Comparison of ENCODE assay signal across 18 mouse cellular contexts in the genomic region with DNA sequence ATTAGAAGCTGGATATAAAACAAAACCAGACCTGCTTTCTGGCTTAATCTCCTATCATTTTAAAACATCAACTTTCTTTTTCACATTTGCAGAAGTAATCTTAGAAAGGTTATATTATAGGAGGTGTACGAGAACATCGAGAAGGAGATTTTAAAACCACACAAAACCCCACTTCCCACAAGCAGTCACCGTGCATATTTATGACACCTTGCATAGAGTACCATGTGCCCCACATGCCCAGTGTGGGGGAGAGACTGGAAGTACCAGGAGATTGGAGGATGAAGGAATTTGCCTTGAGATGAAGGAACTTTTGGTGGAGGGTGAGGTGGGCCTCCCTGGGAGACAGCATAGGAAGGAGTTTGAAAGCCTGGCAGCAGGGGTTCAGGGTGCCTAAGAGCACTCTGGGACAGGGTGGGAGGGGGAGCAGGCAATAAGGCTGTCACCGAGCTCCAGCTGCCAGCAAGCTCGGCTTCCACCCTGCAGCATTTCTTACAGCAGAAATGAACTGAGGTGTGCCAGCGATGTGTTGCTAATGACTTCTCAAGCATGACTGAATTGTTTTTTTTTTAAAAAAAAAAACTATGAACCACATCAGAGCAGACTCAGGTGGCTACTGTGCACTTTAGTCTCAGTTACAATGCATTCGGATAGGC.
DNase-seq lines count a peak whose midpoint lies in the region; ATAC-seq and TF ChIP-seq lines count a peak whose summit lies in the region.
"Had no signal": no experiment of that assay in that cellular context is flagged by ENCODE, and none has a peak within 500 bp of the region (broad histone marks: within the 10 kb centered on the region; RNA-seq: fewer than 3 reads in every experiment).

No protein-coding gene starts in this region.

- DNase-seq in embryonic facial prominence, embryonic 14.5 days (ENCODE audit: low spot score), result peak; percentile 14
- no peak for DNase-seq in embryonic facial prominence, embryonic 10.5 days (ENCODE audit: low spot score)
- peak; percentile 63 for DNase-seq in kidney, postnatal 0 days (ENCODE audit: low spot score)
- no peak for DNase-seq in layer of hippocampus, adult 9-11 months
- DNase-seq in adipocyte (ENCODE audit: low spot score), result no peak
- DNase-seq in urinary bladder, postnatal 10 days (ENCODE audit: low spot score), result no peak
- DNase-seq: adrenal gland, adult 8-10 months; cerebellum, adult 18-20 months; cerebellum, postnatal 36 days; gastrocnemius, postnatal 14 days; heart, postnatal 10 days; lung, embryonic 14.5 days; right cerebral cortex, postnatal 25 days had no signal

- no peak overlapping the region for H3K4me2 ChIP-seq in embryonic facial prominence, embryonic 14.5 days (ENCODE audit: low read depth, low read length)
- no peak overlapping the region for H3K4me2 ChIP-seq in neural tube, embryonic 13.5 days
- H3K4me2 ChIP-seq in neural tube, embryonic 15.5 days, result no peak overlapping the region
- H3K4me2 ChIP-seq in kidney, postnatal 0 days (ENCODE audit: low read length), result no peak overlapping the region
- H3K4me2 ChIP-seq: lung, embryonic 14.5 days had no signal

- no peak for TF ChIP-seq CTCF in kidney, postnatal 0 days (IDR thresholded peaks at IDR 0.05; ENCODE audit: low read depth)

- H3K27me3 ChIP-seq in embryonic facial prominence, embryonic 14.5 days (replicated peaks; ENCODE audit: control insufficient read depth, insufficient read depth, low read length), result no peaks in the 10 kb centered on the region
- H3K27me3 ChIP-seq in embryonic facial prominence, embryonic 10.5 days (replicated peaks; ENCODE audit: low read depth, poor library complexity, severe bottlenecking), result no peaks in the 10 kb centered on the region
- H3K27me3 ChIP-seq in neural tube, embryonic 13.5 days, result no peaks in the 10 kb centered on the region
- no peaks in the 10 kb centered on the region for H3K27me3 ChIP-seq in neural tube, embryonic 15.5 days (replicated peaks)
- H3K27me3 ChIP-seq in kidney, postnatal 0 days (ENCODE audit: insufficient read depth, low read length), result no peaks in the 10 kb centered on the region

- H3K4me1 ChIP-seq in embryonic facial prominence, embryonic 14.5 days (ENCODE audit: control insufficient read depth, insufficient read depth, low read length), result no peaks in the 10 kb centered on the region
- no peaks in the 10 kb centered on the region for H3K4me1 ChIP-seq in embryonic facial prominence, embryonic 10.5 days
- H3K4me1 ChIP-seq in neural tube, embryonic 13.5 days (replicated peaks), result peaks cover 19% of the 10 kb centered on the region
- peaks cover 10% of the 10 kb centered on the region; the same call in 1 of the 2 replicates for H3K4me1 ChIP-seq in neural tube, embryonic 15.5 days
- H3K4me1 ChIP-seq in kidney, postnatal 0 days (replicated peaks; ENCODE audit: insufficient read depth, low read length), result no peaks in the 10 kb centered on the region
- H3K4me1 ChIP-seq: heart, embryonic 10.5 days had no signal

- no peak for ATAC-seq in embryonic facial prominence, embryonic 14.5 days (ENCODE audit: low read depth)
- ATAC-seq in neural tube, embryonic 13.5 days (ENCODE audit: low read depth), result peak; percentile 61; the same call in 1 of the 2 replicates
- no peak for ATAC-seq in neural tube, embryonic 15.5 days (ENCODE audit: low FRiP score)
- ATAC-seq in kidney, postnatal 0 days (replicated peaks; ENCODE audit: low FRiP score, low read depth), result peak; percentile 49
- ATAC-seq: hindbrain, postnatal 0 days had no signal

- H3K9ac ChIP-seq in embryonic facial prominence, embryonic 14.5 days (ENCODE audit: low read depth, low read length), result no peak overlapping the region
- H3K9ac ChIP-seq in neural tube, embryonic 13.5 days, result no peak overlapping the region
- no peak overlapping the region for H3K9ac ChIP-seq in neural tube, embryonic 15.5 days (replicated peaks)
- H3K9ac ChIP-seq in kidney, postnatal 0 days (ENCODE audit: low read depth, low read length), result no peak overlapping the region
- H3K9ac ChIP-seq: lung, embryonic 14.5 days had no signal

- no peaks in the 10 kb centered on the region for H3K36me3 ChIP-seq in embryonic facial prominence, embryonic 14.5 days (ENCODE audit: control insufficient read depth, insufficient read depth, low read length)
- no peaks in the 10 kb centered on the region for H3K36me3 ChIP-seq in embryonic facial prominence, embryonic 10.5 days (replicated peaks)
- no peaks in the 10 kb centered on the region for H3K36me3 ChIP-seq in neural tube, embryonic 13.5 days
- H3K36me3 ChIP-seq in neural tube, embryonic 15.5 days, result no peaks in the 10 kb centered on the region
- H3K36me3 ChIP-seq in kidney, postnatal 0 days (ENCODE audit: insufficient read depth, low read length), result no peaks in the 10 kb centered on the region
- H3K36me3 ChIP-seq: heart, embryonic 10.5 days had no signal

- H3K9me3 ChIP-seq in embryonic facial prominence, embryonic 14.5 days (ENCODE audit: control insufficient read depth, low read length), result no peaks in the 10 kb centered on the region
- H3K9me3 ChIP-seq in embryonic facial prominence, embryonic 10.5 days, result no peaks in the 10 kb centered on the region
- no peaks in the 10 kb centered on the region for H3K9me3 ChIP-seq in neural tube, embryonic 13.5 days
- no peaks in the 10 kb centered on the region for H3K9me3 ChIP-seq in neural tube, embryonic 15.5 days (replicated peaks)
- no peaks in the 10 kb centered on the region for H3K9me3 ChIP-seq in kidney, postnatal 0 days (replicated peaks; ENCODE audit: low read length)
- H3K9me3 ChIP-seq: heart, embryonic 10.5 days had no signal

- H3K27ac ChIP-seq in embryonic facial prominence, embryonic 14.5 days (replicated peaks; ENCODE audit: low read depth, low read length), result no peak overlapping the region
- H3K27ac ChIP-seq in embryonic facial prominence, embryonic 10.5 days (replicated peaks), result no peak overlapping the region
- H3K27ac ChIP-seq in neural tube, embryonic 13.5 days (replicated peaks), result no peak overlapping the region
- H3K27ac ChIP-seq in neural tube, embryonic 15.5 days (replicated peaks), result no peak overlapping the region
- no peak overlapping the region for H3K27ac ChIP-seq in kidney, postnatal 0 days
- H3K27ac ChIP-seq: heart, embryonic 10.5 days; hindbrain, postnatal 0 days; stomach, postnatal 0 days had no signal

- 66% methylated on average over 7 of the region's 7 CpGs for WGBS in embryonic facial prominence, embryonic 14.5 days
- WGBS in embryonic facial prominence, embryonic 10.5 days, result 74% methylated on average over 7 of the region's 7 CpGs
- WGBS in neural tube, embryonic 13.5 days, result 59% methylated on average over 7 of the region's 7 CpGs
- WGBS in neural tube, embryonic 15.5 days, result 58% methylated on average over 7 of the region's 7 CpGs
- WGBS in kidney, postnatal 0 days, result 36% methylated on average over 7 of the region's 7 CpGs

- H3K4me3 ChIP-seq in embryonic facial prominence, embryonic 14.5 days (ENCODE audit: low read depth, low read length), result no peak overlapping the region
- no peak overlapping the region for H3K4me3 ChIP-seq in embryonic facial prominence, embryonic 10.5 days
- no peak overlapping the region for H3K4me3 ChIP-seq in neural tube, embryonic 13.5 days
- H3K4me3 ChIP-seq in neural tube, embryonic 15.5 days (replicated peaks), result no peak overlapping the region
- no peak overlapping the region for H3K4me3 ChIP-seq in kidney, postnatal 0 days (replicated peaks; ENCODE audit: low read depth, low read length)
- H3K4me3 ChIP-seq: heart, embryonic 10.5 days had no signal

Comparison
In these comparisons a context has a peak if more than half of its experiments do, and no peak if none do; other contexts are left out.
1. ATAC-seq: peak in neural tube, embryonic 13.5 days (single experiment) and kidney, postnatal 0 days (single experiment); none in embryonic facial prominence, embryonic 14.5 days (single experiment) and neural tube, embryonic 15.5 days (single experiment).
2. DNase-seq: peak in embryonic facial prominence, embryonic 14.5 days (single experiment) and kidney, postnatal 0 days (single experiment); none in embryonic facial prominence, embryonic 10.5 days (single experiment), layer of hippocampus, adult 9-11 months (single experiment), adipocyte (single experiment) and urinary bladder, postnatal 10 days (single experiment).